Mouse (Mus musculus) midbrain, embryonic 11.5 days (tissue): Measurements from ENCODE around the gene Adgrl3. TPM values are rescaled to one million over a fixed set of nuclear protein-coding genes. Genes with fewer than 3 reads are reported as not detected.
"Not testable (repeated sequence)": the region's sequence is repeated elsewhere in the genome, so short reads cannot be mapped to it uniquely, and the experiment has no call there.

Experiments used
- ATAC-seq: fragments of 200-750 bp; cut with Nextera tagmentation; 2 replicates; pipeline ENCODE4 v1.8.0; 2017; ENCODE audit warnings: moderate TSS enrichment, moderate library complexity; ENCODE audit not compliant: low FRiP score
- DNase-seq: peaks from one replicate; pipeline ENCODE4 v3.0.0; 2015; ENCODE audit warnings: low spot score; ENCODE audit errors: missing footprints
- H3K27ac ChIP-seq: fragments of 300-500 bp; sonication (generic); 2 replicates; pipeline ENCODE4 v1.5.1; 2014; ENCODE audit warnings: low read depth, low read length
- H3K27me3 ChIP-seq: fragments of 300-500 bp; sonication (generic); 2 replicates; pipeline ENCODE4 v1.6.1; 2014; ENCODE audit warnings: mild to moderate bottlenecking, low read length, moderate library complexity, mixed read lengths; ENCODE audit not compliant: control insufficient read depth, insufficient read depth
- H3K36me3 ChIP-seq: fragments of 300-500 bp; sonication (generic); 2 replicates; pipeline ENCODE4 v1.6.1; 2014; ENCODE audit warnings: mild to moderate bottlenecking, low read length, moderate library complexity, mixed read lengths; ENCODE audit not compliant: control insufficient read depth, insufficient read depth
- H3K4me1 ChIP-seq: fragments of 300-500 bp; sonication (generic); 2 replicates; pipeline ENCODE4 v1.6.1; 2014; ENCODE audit warnings: low read length; ENCODE audit not compliant: control insufficient read depth, insufficient read depth
- H3K4me2 ChIP-seq: fragments of 300-500 bp; sonication (generic); 2 replicates; pipeline ENCODE4 v1.6.1; 2014; ENCODE audit warnings: mild to moderate bottlenecking, moderate library complexity
- H3K4me3 ChIP-seq: fragments of 300-500 bp; sonication (generic); 2 replicates; pipeline ENCODE4 v1.5.1; 2014; ENCODE audit warnings: low read depth, low read length
- H3K9ac ChIP-seq: fragments of 300-500 bp; sonication (generic); 2 replicates; pipeline ENCODE4 v1.6.1; 2014; ENCODE audit warnings: low read length
- H3K9me3 ChIP-seq: fragments of 300-500 bp; sonication (generic); 2 replicates; pipeline ENCODE4 v1.6.1; 2016; ENCODE audit warnings: low read length; ENCODE audit not compliant: control insufficient read depth
- WGBS: fragments of 180-500 bp; shearing (Covaris S2); extraction: QIAGEN DNeasy Blood & Tissue Kit; methylation state at CpG from one replicate; pipeline ENCODE4 v1.1.7; 2014; 5-methylcytosine and 5-hydroxymethylcytosine counted together
- polyA plus RNA-seq: library from polyadenylated mRNA; unstranded; fragments of >200 nt; fragmentation: Nextera tagmentation; extraction: Ambion mirVana; gene quantifications from 2 replicates; pipeline ENCODE4 v1.2.1, GENCODE M21; 2014

Adgrl3 gene
- polyA plus RNA-seq, 1 experiment from 2014 or later, result 18.9 TPM

- DNase-seq (peak; percentile 89), ATAC-seq (peak; percentile 73)
- Histone ChIP-seq H3K4me1 (peaks cover 15% of the 10 kb centered on the region), H3K9ac (no peak overlapping the region), H3K4me2 (peak overlapping the region; percentile 16), H3K36me3 (no peaks in the 10 kb centered on the region), H3K4me3 (no peak overlapping the region), H3K9me3 (peaks cover 3% of the 10 kb centered on the region; the same call in 1 of the 2 replicates), H3K27me3 (no peaks in the 10 kb centered on the region), H3K27ac (peak overlapping the region; percentile 45; the same call in 1 of the 2 replicates)
- 13% methylated on average over 11 of the region's 11 CpGs for WGBS
Observed at GRCm38 (mm10) chr5:81519497-81520382, 499.8 kb downstream of the Adgrl3 start.

GRCm38 (mm10) chr5:81522760-81523159, 502.8 kb downstream of the Adgrl3 start:
- H3K9me3 ChIP-seq, result no peaks in the 10 kb centered on the region
- H3K36me3 ChIP-seq, result no peaks in the 10 kb centered on the region
- no peaks in the 10 kb centered on the region for H3K27me3 ChIP-seq
- H3K4me2 ChIP-seq, result no peak overlapping the region
- 95% methylated on average over 4 of the region's 4 CpGs for WGBS
- no peak for ATAC-seq
- no peak overlapping the region for H3K9ac ChIP-seq
- no peak overlapping the region for H3K27ac ChIP-seq
- H3K4me3 ChIP-seq, result no peak overlapping the region
- peaks cover 15% of the 10 kb centered on the region for H3K4me1 ChIP-seq
- DNase-seq, result no peak

GRCm38 (mm10) chr5:81524532-81524961, 504.6 kb downstream of the Adgrl3 start:
- Histone ChIP-seq H3K9me3 (no peaks in the 10 kb centered on the region), H3K27me3 (no peaks in the 10 kb centered on the region), H3K4me2 (no peak overlapping the region), H3K4me3 (no peak overlapping the region), H3K4me1 (peaks cover 5% of the 10 kb centered on the region; the same call in 1 of the 2 replicates), H3K36me3 (no peaks in the 10 kb centered on the region), H3K27ac (no peak overlapping the region), H3K9ac (no peak overlapping the region)
- DNase-seq (peak; percentile 75), ATAC-seq (no peak)
- 87% methylated on average over 12 of the region's 12 CpGs for WGBS

GRCm38 (mm10) chr5:81525326-81525725, 505.4 kb downstream of the Adgrl3 start:
- H3K4me2 ChIP-seq, result no peak overlapping the region
- H3K4me3 ChIP-seq, result no peak overlapping the region
- no peaks in the 10 kb centered on the region for H3K4me1 ChIP-seq
- H3K27ac ChIP-seq, result no peak overlapping the region
- DNase-seq (peak; percentile 77), ATAC-seq (no peak)
- H3K27me3 ChIP-seq, result no peaks in the 10 kb centered on the region
- no peaks in the 10 kb centered on the region for H3K9me3 ChIP-seq
- H3K36me3 ChIP-seq, result no peaks in the 10 kb centered on the region
- no peak overlapping the region for H3K9ac ChIP-seq
- WGBS, result 89% methylated on average over 2 of the region's 2 CpGs

GRCm38 (mm10) chr5:81531639-81532038, 511.7 kb downstream of the Adgrl3 start:
- Histone ChIP-seq H3K9me3 (no peaks in the 10 kb centered on the region), H3K36me3 (no peaks in the 10 kb centered on the region), H3K27me3 (no peaks in the 10 kb centered on the region), H3K9ac (no peak overlapping the region), H3K4me1 (no peaks in the 10 kb centered on the region), H3K4me3 (no peak overlapping the region), H3K27ac (no peak overlapping the region), H3K4me2 (no peak overlapping the region)
- no peak for ATAC-seq
- 91% methylated on average over 4 of the region's 4 CpGs for WGBS
- DNase-seq, result no peak

- ATAC-seq, result no peak
- Histone ChIP-seq H3K27ac (no peak overlapping the region), H3K4me1 (no peaks in the 10 kb centered on the region), H3K27me3 (no peaks in the 10 kb centered on the region), H3K36me3 (no peaks in the 10 kb centered on the region), H3K4me3 (no peak overlapping the region), H3K9me3 (no peaks in the 10 kb centered on the region), H3K9ac (no peak overlapping the region), H3K4me2 (no peak overlapping the region)
- DNase-seq, result no peak
Observed at GRCm38 (mm10) chr5:81550211-81550610, 530.3 kb downstream of the Adgrl3 start.

GRCm38 (mm10) chr5:81555149-81555548, 535.2 kb downstream of the Adgrl3 start:
- not testable (repeated sequence) for ATAC-seq, H3K4me1 ChIP-seq, H3K4me2 ChIP-seq

GRCm38 (mm10) chr5:81556008-81556407, 536.1 kb downstream of the Adgrl3 start:
- 66% methylated on average over 8 of the region's 8 CpGs for WGBS
- no peak overlapping the region for H3K4me2 ChIP-seq
- no peaks in the 10 kb centered on the region for H3K9me3 ChIP-seq
- no peaks in the 10 kb centered on the region for H3K4me1 ChIP-seq
- no peaks in the 10 kb centered on the region for H3K36me3 ChIP-seq
- DNase-seq (peak; percentile 86), ATAC-seq (peak; percentile 89)
- no peaks in the 10 kb centered on the region for H3K27me3 ChIP-seq
- H3K4me3 ChIP-seq, result no peak overlapping the region
- no peak overlapping the region for H3K27ac ChIP-seq
- no peak overlapping the region for H3K9ac ChIP-seq

More at GRCm38 (mm10) chr5:81555149-81555548, 535.2 kb downstream of the Adgrl3 start:
- not testable (repeated sequence) for H3K9ac ChIP-seq, H3K27me3 ChIP-seq, H3K9me3 ChIP-seq, DNase-seq, H3K27ac ChIP-seq, H3K4me3 ChIP-seq, H3K36me3 ChIP-seq
- 81% methylated on average over 2 of the region's 2 CpGs for WGBS

GRCm38 (mm10) chr5:81558965-81559364, 539.0 kb downstream of the Adgrl3 start:
- DNase-seq, result peak; percentile 0
- Histone ChIP-seq H3K36me3 (no peaks in the 10 kb centered on the region), H3K9me3 (no peaks in the 10 kb centered on the region), H3K27ac (no peak overlapping the region), H3K4me2 (no peak overlapping the region), H3K27me3 (no peaks in the 10 kb centered on the region), H3K4me3 (no peak overlapping the region), H3K4me1 (no peaks in the 10 kb centered on the region), H3K9ac (no peak overlapping the region)
- ATAC-seq, result no peak
- 91% methylated on average over 6 of the region's 6 CpGs for WGBS
